Comparison of ENCODE assay signal across 10 mouse cellular contexts in genomic region chr19:56826047-56826631, GRCm38 (mm10). TPM values are rescaled to one million over a fixed set of nuclear protein-coding genes. Genes with fewer than 3 reads are reported as not detected.
DNase-seq lines count a peak whose midpoint lies in the region; ATAC-seq lines count a peak whose summit lies in the region.
"Had no signal": no experiment of that assay in that cellular context is flagged by ENCODE, and none has a peak within 500 bp of the region (broad histone marks: within the 10 kb centered on the region; RNA-seq: fewer than 3 reads in every experiment).

Gene Tdrd1 (plus strand): TSS chr19:56826209.

- no peak within 1 kb of the TSS for H3K9ac ChIP-seq in embryonic facial prominence, embryonic 13.5 days
- H3K9ac ChIP-seq in hindbrain, embryonic 14.5 days = no peak within 1 kb of the TSS
- H3K9ac ChIP-seq in neural tube, embryonic 12.5 days = no peak within 1 kb of the TSS

- WGBS in embryonic facial prominence, embryonic 13.5 days = 59% methylated on average over 44 of the region's 44 CpGs
- WGBS in hindbrain, embryonic 14.5 days = 63% methylated on average over 44 of the region's 44 CpGs
- WGBS in neural tube, embryonic 12.5 days = 72% methylated on average over 44 of the region's 44 CpGs

- peak within 1 kb of the TSS; percentile 40 for H3K4me2 ChIP-seq in embryonic facial prominence, embryonic 13.5 days
- H3K4me2 ChIP-seq in hindbrain, embryonic 14.5 days (replicated peaks) = peak within 1 kb of the TSS; percentile 40
- peak within 1 kb of the TSS; percentile 40 for H3K4me2 ChIP-seq in neural tube, embryonic 12.5 days (replicated peaks)

- 0 out of 2 replicates have a peak, but pooled peaks cover 2% of the 10 kb centered on the region for H3K4me1 ChIP-seq in embryonic facial prominence, embryonic 13.5 days
- H3K4me1 ChIP-seq in hindbrain, embryonic 14.5 days (replicated peaks; ENCODE audit: control insufficient read depth, insufficient read depth, low read length) = peaks cover under 1% of the 10 kb centered on the region; the same call in 1 of the 2 replicates
- peaks cover 2% of the 10 kb centered on the region for H3K4me1 ChIP-seq in neural tube, embryonic 12.5 days

- no peak within 1 kb of the TSS for H3K27ac ChIP-seq in embryonic facial prominence, embryonic 13.5 days
- no peak within 1 kb of the TSS for H3K27ac ChIP-seq in hindbrain, embryonic 14.5 days
- no peak within 1 kb of the TSS for H3K27ac ChIP-seq in neural tube, embryonic 12.5 days

- no peaks in the 10 kb centered on the region for H3K27me3 ChIP-seq in embryonic facial prominence, embryonic 13.5 days
- no peaks in the 10 kb centered on the region for H3K27me3 ChIP-seq in hindbrain, embryonic 14.5 days (ENCODE audit: control insufficient read depth, insufficient read depth, low read length)
- H3K27me3 ChIP-seq in neural tube, embryonic 12.5 days (replicated peaks) = peaks cover 4% of the 10 kb centered on the region

- DNase-seq in kidney, postnatal 4 days = peak; percentile 37 to 55
- no peak for DNase-seq in kidney, adult 9 months
- DNase-seq in hindbrain, embryonic 14.5 days (ENCODE audit: low spot score) = no peak
- DNase-seq in cerebellum, postnatal 4 days (ENCODE audit: low spot score in 2 of 2) = no peak
- no peak for DNase-seq in frontal cortex, postnatal 14 days (ENCODE audit: low spot score in 2 of 2)
- no peak for DNase-seq in gastrocnemius, adult 18-20 months (ENCODE audit: low spot score)

- no peak within 1 kb of the TSS for H3K4me3 ChIP-seq in embryonic facial prominence, embryonic 13.5 days
- H3K4me3 ChIP-seq in hindbrain, embryonic 14.5 days (replicated peaks; ENCODE audit: low read length) = no peak within 1 kb of the TSS
- H3K4me3 ChIP-seq in neural tube, embryonic 12.5 days = no peak within 1 kb of the TSS

- no peaks in the 10 kb centered on the region for H3K36me3 ChIP-seq in embryonic facial prominence, embryonic 13.5 days
- H3K36me3 ChIP-seq in hindbrain, embryonic 14.5 days (replicated peaks; ENCODE audit: control insufficient read depth, insufficient read depth) = no peaks in the 10 kb centered on the region
- no peaks in the 10 kb centered on the region for H3K36me3 ChIP-seq in neural tube, embryonic 12.5 days

- no peak for ATAC-seq in embryonic facial prominence, embryonic 13.5 days (ENCODE audit: insufficient number of reproducible peaks, insufficient read depth, low FRiP score, low TSS enrichment, low read depth)
- no peak for ATAC-seq in hindbrain, embryonic 14.5 days (ENCODE audit: low FRiP score)
- ATAC-seq in neural tube, embryonic 12.5 days (ENCODE audit: low FRiP score, low read depth) = no peak
- ATAC-seq: Patski had no signal

- H3K9me3 ChIP-seq in embryonic facial prominence, embryonic 13.5 days = no peaks in the 10 kb centered on the region
- H3K9me3 ChIP-seq in hindbrain, embryonic 14.5 days (ENCODE audit: control insufficient read depth, low read length) = no peaks in the 10 kb centered on the region
- H3K9me3 ChIP-seq in neural tube, embryonic 12.5 days = no peaks in the 10 kb centered on the region

RNA-seq across cellular contexts. Expression of gene Tdrd1, which starts in this region (rescaled TPM):
- polyA plus RNA-seq in embryonic facial prominence, embryonic 13.5 days (2015; fragmentation: Nextera tagmentation; extraction: Ambion mirVana) = 1.3 and 1.5 TPM in 2 replicates
- polyA plus RNA-seq in hindbrain, embryonic 14.5 days (2014; fragmentation: Nextera tagmentation; extraction: Ambion mirVana) = 1.1 and 1.3 TPM in 2 replicates
- 0.76 and 0.78 TPM in 2 replicates for polyA plus RNA-seq in neural tube, embryonic 12.5 days (2016; fragmentation: Nextera tagmentation; extraction: Ambion mirVana)
- not detected for total RNA-seq in gastrocnemius, adult 18-20 months (2021)
- total RNA-seq: common myeloid progenitor, adult 5-6 weeks had no signal

Comparison
In these comparisons a context has a peak if more than half of its experiments do, and no peak if none do; other contexts are left out.
1. DNase-seq: peak in kidney, postnatal 4 days (2 of 2); none in kidney, adult 9 months (single experiment), hindbrain, embryonic 14.5 days (single experiment), cerebellum, postnatal 4 days (0 of 2), frontal cortex, postnatal 14 days (0 of 2) and gastrocnemius, adult 18-20 months (single experiment).
2. Peak in every context shown above with its lines, with median percentiles within 50 percentile points of each other: H3K4me2 ChIP-seq.